Mouse (Mus musculus) forebrain, embryonic 12.5 days (tissue): ENCODE data around the gene Tmem182. TPM values are rescaled to one million over a fixed set of nuclear protein-coding genes. Genes with fewer than 3 reads are reported as not detected.

Source experiments
- ATAC-seq: fragments of 200-750 bp; cut with Nextera tagmentation; 2 replicates; pipeline ENCODE4 v1.8.0; 2017; ENCODE audit warnings: moderate TSS enrichment; ENCODE audit not compliant: low FRiP score
- H3K27ac ChIP-seq: fragments of 300-500 bp; sonication (generic); 2 replicates; pipeline ENCODE4 v1.5.1; 2016; ENCODE audit warnings: mild to moderate bottlenecking
- H3K27me3 ChIP-seq: fragments of 300-500 bp; sonication (generic); 2 replicates; pipeline ENCODE4 v1.6.1; 2016; ENCODE audit warnings: mild to moderate bottlenecking
- H3K36me3 ChIP-seq: fragments of 300-500 bp; sonication (generic); replicated peaks from 2 replicates; pipeline ENCODE4 v1.6.1; 2016; ENCODE audit warnings: mild to moderate bottlenecking
- H3K4me1 ChIP-seq: fragments of 300-500 bp; sonication (generic); 2 replicates; pipeline ENCODE4 v1.6.1; 2016
- H3K4me2 ChIP-seq: fragments of 300-500 bp; sonication (generic); 2 replicates; pipeline ENCODE4 v1.6.1; 2016; ENCODE audit warnings: mild to moderate bottlenecking, moderate library complexity
- H3K4me3 ChIP-seq: fragments of 300-500 bp; sonication (generic); replicated peaks from 2 replicates; pipeline ENCODE4 v1.5.1; 2016; ENCODE audit warnings: mild to moderate bottlenecking
- H3K9ac ChIP-seq: fragments of 300-500 bp; sonication (generic); 2 replicates; pipeline ENCODE4 v1.6.1; 2016; ENCODE audit warnings: mild to moderate bottlenecking
- H3K9me3 ChIP-seq: fragments of 300-500 bp; sonication (generic); 2 replicates; pipeline ENCODE4 v1.6.1; 2016
- WGBS: fragments of 180-500 bp; shearing (Covaris S2); methylation state at CpG from one replicate; pipeline ENCODE4 v1.1.7; 2016; 5-methylcytosine and 5-hydroxymethylcytosine counted together
- polyA plus RNA-seq: library from polyadenylated mRNA; unstranded; fragments of >200 nt; fragmentation: Nextera tagmentation; extraction: Ambion mirVana; gene quantifications from 2 replicates; pipeline ENCODE4 v1.2.1, GENCODE M21; 2016

The Tmem182 gene
- polyA plus RNA-seq, result 0.11 and 0.12 TPM in 2 replicates

DNA sequence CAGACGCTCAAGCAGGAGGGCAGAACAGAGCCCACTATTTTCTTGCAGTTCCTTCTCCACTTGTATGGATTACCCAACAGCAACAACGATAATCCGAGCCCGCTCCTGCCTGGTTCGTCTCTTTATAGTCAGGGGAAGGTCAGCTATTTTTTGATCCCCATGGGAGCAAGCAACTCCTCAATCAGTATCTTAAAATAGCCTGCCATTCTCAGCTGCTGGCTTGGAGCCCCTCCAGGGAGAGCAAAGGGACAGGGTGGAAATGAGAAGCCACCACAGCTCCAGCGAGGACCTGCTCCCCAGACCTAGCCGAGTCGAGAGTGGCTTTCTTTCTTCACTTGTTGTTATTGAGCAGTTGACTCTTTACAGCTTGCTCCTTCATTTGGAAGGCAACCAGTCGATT is at the start of gene Tmem182:
TSS of gene Tmem182 (plus strand) at position 251 of the 400 bp plus-strand sequence.
- Histone ChIP-seq H3K9me3 (no peaks in the 10 kb centered on the region), H3K27me3 (no peaks in the 10 kb centered on the region), H3K27ac (no peak within 1 kb of the TSS), H3K4me3 (no peak within 1 kb of the TSS), H3K4me1 (no peaks in the 10 kb centered on the region), H3K4me2 (no peak within 1 kb of the TSS), H3K9ac (no peak within 1 kb of the TSS), H3K36me3 (no peaks in the 10 kb centered on the region)
- ATAC-seq, result no peak
- whole genome bisulfite sequencing, result 72% methylated on average over 9 of the region's 9 CpGs

- no peak overlapping the region for H3K4me3 ChIP-seq
- no peaks in the 10 kb centered on the region for H3K9me3 ChIP-seq
- ATAC-seq, result no peak
- no peaks in the 10 kb centered on the region for H3K27me3 ChIP-seq
- no peak overlapping the region for H3K27ac ChIP-seq
- H3K4me2 ChIP-seq, result no peak overlapping the region
- H3K4me1 ChIP-seq, result no peaks in the 10 kb centered on the region
- no peaks in the 10 kb centered on the region for H3K36me3 ChIP-seq
- WGBS, result 91% methylated on average over 6 of the region's 6 CpGs
- no peak overlapping the region for H3K9ac ChIP-seq
Observed at GRCm38 (mm10) chr1:40759751-40760445, 45.5 kb upstream of the Tmem182 start.

DNA sequence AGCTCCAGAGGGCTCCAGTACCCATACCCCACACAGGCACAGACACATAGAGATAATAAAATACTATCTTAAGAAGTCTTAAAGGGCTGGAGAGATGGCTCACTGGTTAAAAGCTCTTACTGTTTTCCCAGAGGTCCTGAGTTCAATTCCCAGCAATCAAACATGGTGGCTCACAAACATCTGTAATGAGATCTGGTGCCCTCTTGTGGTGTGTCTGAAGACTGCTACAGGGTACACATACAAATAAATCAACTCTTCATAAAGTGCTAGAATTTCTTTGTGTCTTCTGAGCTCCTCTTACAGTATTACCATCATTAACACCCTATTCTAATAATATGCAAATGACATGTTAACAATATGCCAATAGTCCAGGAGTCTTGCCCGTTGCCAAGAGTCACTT is 41.4 kb upstream of the Tmem182 start:
- no peaks in the 10 kb centered on the region for H3K27me3 ChIP-seq
- H3K27ac ChIP-seq, result no peak overlapping the region
- ATAC-seq, result no peak
- H3K9ac ChIP-seq, result no peak overlapping the region
- no peak overlapping the region for H3K4me2 ChIP-seq
- H3K36me3 ChIP-seq, result no peaks in the 10 kb centered on the region
- H3K9me3 ChIP-seq, result no peaks in the 10 kb centered on the region
- 74% methylated on average over 1 of the region's 1 CpGs for WGBS
- H3K4me3 ChIP-seq, result no peak overlapping the region
- H3K4me1 ChIP-seq, result no peaks in the 10 kb centered on the region

GRCm38 (mm10) chr1:40764701-40765275 is 40.6 kb upstream of the Tmem182 start:
- no peaks in the 10 kb centered on the region for H3K36me3 ChIP-seq
- no peak overlapping the region for H3K27ac ChIP-seq
- no peak for ATAC-seq
- no peaks in the 10 kb centered on the region for H3K9me3 ChIP-seq
- no peak overlapping the region for H3K4me2 ChIP-seq
- no peak overlapping the region for H3K4me3 ChIP-seq
- H3K4me1 ChIP-seq, result no peaks in the 10 kb centered on the region
- H3K9ac ChIP-seq, result no peak overlapping the region
- WGBS, result 93% methylated on average over 15 of the region's 15 CpGs
- no peaks in the 10 kb centered on the region for H3K27me3 ChIP-seq

DNA sequence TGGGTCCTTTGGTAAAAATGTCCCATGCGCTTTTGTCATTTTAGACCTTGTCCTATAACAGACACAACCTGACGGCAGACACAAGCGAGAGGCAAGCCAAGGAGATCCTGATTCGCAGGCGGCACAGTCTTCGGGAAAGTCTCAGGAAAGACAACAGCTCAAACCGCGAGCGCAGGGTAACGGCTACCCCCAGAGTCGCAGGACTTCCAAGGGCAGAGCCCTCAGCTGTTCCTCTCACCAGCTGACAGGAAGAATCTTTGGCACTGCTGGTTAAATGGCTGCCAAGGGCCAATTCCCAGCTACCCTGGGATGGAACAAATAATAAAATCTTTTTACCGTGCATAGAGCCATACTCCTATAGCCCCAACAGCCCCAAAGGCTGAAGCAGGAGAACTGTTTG is 39.9 kb upstream of the Tmem182 start:
- H3K27me3 ChIP-seq, result no peaks in the 10 kb centered on the region
- H3K9me3 ChIP-seq, result no peaks in the 10 kb centered on the region
- 94% methylated on average over 12 of the region's 12 CpGs for WGBS
- H3K4me3 ChIP-seq, result no peak overlapping the region
- no peak overlapping the region for H3K27ac ChIP-seq
- no peak overlapping the region for H3K4me2 ChIP-seq
- ATAC-seq, result no peak
- H3K36me3 ChIP-seq, result no peaks in the 10 kb centered on the region
- no peaks in the 10 kb centered on the region for H3K4me1 ChIP-seq
- H3K9ac ChIP-seq, result no peak overlapping the region

- Histone ChIP-seq H3K4me3 (no peak overlapping the region), H3K9me3 (no peaks in the 10 kb centered on the region), H3K9ac (no peak overlapping the region), H3K4me2 (no peak overlapping the region), H3K27me3 (no peaks in the 10 kb centered on the region), H3K27ac (no peak overlapping the region), H3K36me3 (no peaks in the 10 kb centered on the region), H3K4me1 (no peaks in the 10 kb centered on the region)
- WGBS, result 90% methylated on average over 18 of the region's 18 CpGs
- no peak for ATAC-seq
Observed at GRCm38 (mm10) chr1:40767588-40767987, 37.8 kb upstream of the Tmem182 start.

- Histone ChIP-seq H3K36me3 (no peaks in the 10 kb centered on the region), H3K4me2 (no peak overlapping the region), H3K27me3 (no peaks in the 10 kb centered on the region), H3K4me1 (no peaks in the 10 kb centered on the region), H3K9ac (no peak overlapping the region), H3K4me3 (no peak overlapping the region), H3K9me3 (no peaks in the 10 kb centered on the region), H3K27ac (no peak overlapping the region)
- 21% methylated on average over 6 of the region's 6 CpGs for WGBS
- no peak for ATAC-seq
Observed at GRCm38 (mm10) chr1:40768606-40769005, 36.8 kb upstream of the Tmem182 start.

DNA sequence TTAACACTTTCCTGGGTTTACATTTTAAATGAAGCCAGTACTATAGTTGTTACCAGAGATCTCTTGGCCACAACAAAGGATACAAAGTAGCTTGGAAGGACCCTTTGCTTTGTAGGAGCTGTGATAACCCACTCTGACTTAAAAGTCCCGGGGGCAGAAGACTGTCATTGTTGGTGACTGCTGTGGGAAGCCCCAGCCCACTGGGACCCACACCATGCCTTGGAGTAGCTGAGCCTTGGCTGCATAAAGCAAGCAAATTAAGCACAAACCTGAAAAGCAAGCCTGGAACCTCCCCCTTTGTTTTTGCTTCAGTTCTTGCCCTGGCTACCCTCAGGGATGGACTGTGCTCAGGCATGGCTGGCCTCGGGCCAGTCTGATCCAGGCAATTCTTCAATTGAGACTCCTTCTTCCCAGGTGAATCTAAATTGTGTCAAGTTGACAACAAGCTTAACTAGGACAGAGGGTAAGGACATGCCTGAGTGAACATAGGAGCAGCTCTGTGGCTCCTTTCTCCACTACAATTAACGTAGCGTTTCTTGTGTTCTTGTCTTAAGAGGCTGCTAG is 36.0 kb upstream of the Tmem182 start:
- no peak overlapping the region for H3K9ac ChIP-seq
- no peak for ATAC-seq
- no peak overlapping the region for H3K4me2 ChIP-seq
- 43% methylated on average over 4 of the region's 4 CpGs for WGBS
- H3K4me3 ChIP-seq, result no peak overlapping the region
- no peaks in the 10 kb centered on the region for H3K27me3 ChIP-seq
- H3K27ac ChIP-seq, result no peak overlapping the region
- H3K4me1 ChIP-seq, result no peaks in the 10 kb centered on the region
- no peaks in the 10 kb centered on the region for H3K36me3 ChIP-seq
- H3K9me3 ChIP-seq, result no peaks in the 10 kb centered on the region

DNA sequence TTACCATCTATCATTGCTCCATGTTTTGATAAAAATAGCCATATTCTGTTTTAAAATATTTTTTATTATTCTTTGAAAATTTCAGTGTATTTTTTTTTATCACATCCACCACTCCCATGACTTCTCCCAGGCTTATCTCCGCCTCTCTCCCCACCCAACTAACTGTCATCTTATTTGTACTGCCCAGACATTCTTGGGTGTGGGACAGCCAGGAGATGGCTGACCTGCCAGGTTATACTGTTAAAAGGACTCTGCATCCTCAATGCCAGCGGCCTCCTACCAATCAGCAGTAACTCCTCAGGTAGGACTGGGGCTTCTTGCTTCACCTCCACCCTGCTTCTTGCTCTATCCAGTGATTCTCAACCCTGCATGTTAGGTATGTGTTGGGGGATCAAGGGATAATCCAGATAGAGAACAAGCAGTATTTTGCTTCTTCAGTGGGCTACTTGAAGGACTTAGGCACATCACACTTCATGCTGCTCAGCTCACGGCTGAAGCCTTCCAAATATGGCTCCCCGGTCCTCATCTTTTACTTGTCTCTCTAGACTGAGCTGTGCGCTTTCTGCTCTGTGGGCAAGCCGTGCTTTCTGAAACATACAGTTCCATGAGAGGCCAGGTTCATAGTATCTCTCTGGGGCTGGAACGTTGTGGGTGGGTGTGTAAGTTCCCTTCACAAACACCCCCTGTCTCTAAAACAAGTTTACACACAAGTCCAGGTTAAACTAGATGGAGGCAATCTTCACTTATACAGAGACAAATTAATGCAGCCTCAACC is 34.0 kb upstream of the Tmem182 start:
- H3K27ac ChIP-seq, result no peak overlapping the region
- no peaks in the 10 kb centered on the region for H3K36me3 ChIP-seq
- 92% methylated on average over 7 of the region's 7 CpGs for WGBS
- H3K9me3 ChIP-seq, result no peaks in the 10 kb centered on the region
- no peak overlapping the region for H3K9ac ChIP-seq
- no peak for ATAC-seq
- no peaks in the 10 kb centered on the region for H3K27me3 ChIP-seq
- H3K4me2 ChIP-seq, result no peak overlapping the region
- H3K4me1 ChIP-seq, result no peaks in the 10 kb centered on the region
- H3K4me3 ChIP-seq, result no peak overlapping the region

DNA sequence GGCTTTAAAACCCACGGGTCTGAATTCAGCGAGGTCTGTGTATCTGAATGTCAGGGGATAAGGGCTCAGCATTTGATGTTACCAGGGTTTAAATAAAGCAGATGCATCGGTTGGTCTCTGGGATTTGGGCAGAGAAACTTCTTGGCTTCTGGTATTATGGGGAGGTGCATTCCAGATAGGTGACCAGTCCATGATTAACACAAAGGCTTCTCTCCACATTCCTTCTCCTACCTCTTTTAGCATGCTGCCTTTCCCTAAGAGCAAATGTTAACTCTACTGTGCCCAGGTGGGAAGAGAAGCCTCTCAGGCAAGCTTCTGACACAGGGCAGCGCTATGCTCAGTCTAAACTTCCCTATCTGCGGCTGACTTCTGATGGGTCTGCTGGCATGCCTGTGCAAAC is 32.2 kb upstream of the Tmem182 start:
- H3K27me3 ChIP-seq, result no peaks in the 10 kb centered on the region
- H3K36me3 ChIP-seq, result no peaks in the 10 kb centered on the region
- H3K4me3 ChIP-seq, result no peak overlapping the region
- no peaks in the 10 kb centered on the region for H3K4me1 ChIP-seq
- H3K9me3 ChIP-seq, result no peaks in the 10 kb centered on the region
- H3K4me2 ChIP-seq, result no peak overlapping the region
- no peak overlapping the region for H3K27ac ChIP-seq
- 89% methylated on average over 5 of the region's 5 CpGs for WGBS
- no peak for ATAC-seq
- no peak overlapping the region for H3K9ac ChIP-seq

- ATAC-seq, result no peak
- H3K36me3 ChIP-seq, result peaks cover 6% of the 10 kb centered on the region; the same call in 1 of the 2 replicates
- no peak overlapping the region for H3K4me3 ChIP-seq
- H3K27me3 ChIP-seq, result no peaks in the 10 kb centered on the region
- no peak overlapping the region for H3K9ac ChIP-seq
- H3K4me2 ChIP-seq, result no peak overlapping the region
- no peak overlapping the region for H3K27ac ChIP-seq
- 96% methylated on average over 10 of the region's 10 CpGs for WGBS
- no peaks in the 10 kb centered on the region for H3K4me1 ChIP-seq
- H3K9me3 ChIP-seq, result peaks cover 7% of the 10 kb centered on the region; the same call in 1 of the 2 replicates
Observed at GRCm38 (mm10) chr1:40774040-40774439, 31.4 kb upstream of the Tmem182 start.

- peaks cover 13% of the 10 kb centered on the region; the same call in 1 of the 2 replicates for H3K9me3 ChIP-seq
- no peak overlapping the region for H3K4me2 ChIP-seq
- no peaks in the 10 kb centered on the region for H3K27me3 ChIP-seq
- no peaks in the 10 kb centered on the region for H3K4me1 ChIP-seq
- no peak overlapping the region for H3K9ac ChIP-seq
- no peak for ATAC-seq
- WGBS, result 83% methylated on average over 2 of the region's 2 CpGs
- H3K27ac ChIP-seq, result no peak overlapping the region
- peaks cover 16% of the 10 kb centered on the region for H3K36me3 ChIP-seq
- H3K4me3 ChIP-seq, result no peak overlapping the region
Observed at GRCm38 (mm10) chr1:40776102-40776501, 29.3 kb upstream of the Tmem182 start.
